Mouse (Mus musculus) central nervous system, embryonic 14 days (tissue): Measurements from ENCODE around the gene Ppfia4. TPM values are rescaled to one million over a fixed set of nuclear protein-coding genes. Genes with fewer than 3 reads are reported as not detected.

Experiments used
- polyA plus RNA-seq: library from polyadenylated mRNA; depleted of rRNA; stranded (reverse); fragments of >200 nt; gene quantifications from 2 replicates; pipeline ENCODE4 v1.2.3, GENCODE M21; 2012; rRNA removed

Gene Ppfia4
- 22.9 and 30.5 TPM in 2 replicates for polyA plus RNA-seq

DNA sequence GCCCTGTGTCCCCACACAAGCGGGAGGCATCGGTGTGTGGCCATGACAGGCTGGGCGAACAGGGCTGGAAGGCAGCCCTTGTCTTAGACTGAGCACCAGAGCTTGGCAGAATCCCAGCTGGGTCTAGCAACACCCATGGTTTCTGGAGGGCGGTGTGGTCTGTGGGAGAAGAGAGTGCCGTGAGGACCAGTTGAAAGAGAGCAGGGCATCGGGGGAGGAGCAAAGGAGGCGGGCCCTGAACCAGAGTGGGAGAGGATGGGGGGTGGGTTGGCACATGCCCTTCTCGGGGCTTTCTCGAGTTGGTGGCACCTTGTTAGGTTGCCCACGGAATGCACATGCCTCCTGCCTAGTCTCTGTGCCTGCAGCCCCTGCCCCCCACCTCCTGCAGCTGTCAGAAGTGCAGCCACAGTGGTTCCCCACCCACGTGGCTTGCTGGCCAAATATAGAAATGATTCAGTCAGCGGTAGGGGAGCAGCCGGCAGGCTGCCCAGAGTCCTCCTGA lies at the start of gene Ppfia4:
Ppfia4 (minus strand) TSS at position 159 of the 502 bp plus-strand sequence.

DNA sequence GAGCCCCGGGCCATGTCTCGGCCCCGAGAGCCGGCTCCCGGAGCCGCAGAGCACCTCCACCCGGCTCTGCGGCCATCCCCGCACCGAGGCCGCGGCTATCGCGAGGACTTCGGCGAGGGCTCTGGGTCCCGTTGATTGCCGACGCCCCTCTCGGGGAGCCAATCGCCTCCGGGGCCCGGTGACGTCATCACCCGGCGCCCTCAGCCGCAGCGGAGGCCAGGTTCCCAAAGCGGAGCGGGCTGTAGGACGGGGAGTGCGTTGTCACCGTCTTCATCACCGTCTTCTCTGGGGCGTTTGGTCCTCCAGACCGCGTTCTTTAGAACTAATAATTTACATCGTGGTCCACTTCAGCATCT lies 29.1 kb upstream of the Ppfia4 start, which contains the start of gene Tmem183a:
Tmem183a (minus strand) TSS at position 123 of the 356 bp plus-strand sequence.

DNA sequence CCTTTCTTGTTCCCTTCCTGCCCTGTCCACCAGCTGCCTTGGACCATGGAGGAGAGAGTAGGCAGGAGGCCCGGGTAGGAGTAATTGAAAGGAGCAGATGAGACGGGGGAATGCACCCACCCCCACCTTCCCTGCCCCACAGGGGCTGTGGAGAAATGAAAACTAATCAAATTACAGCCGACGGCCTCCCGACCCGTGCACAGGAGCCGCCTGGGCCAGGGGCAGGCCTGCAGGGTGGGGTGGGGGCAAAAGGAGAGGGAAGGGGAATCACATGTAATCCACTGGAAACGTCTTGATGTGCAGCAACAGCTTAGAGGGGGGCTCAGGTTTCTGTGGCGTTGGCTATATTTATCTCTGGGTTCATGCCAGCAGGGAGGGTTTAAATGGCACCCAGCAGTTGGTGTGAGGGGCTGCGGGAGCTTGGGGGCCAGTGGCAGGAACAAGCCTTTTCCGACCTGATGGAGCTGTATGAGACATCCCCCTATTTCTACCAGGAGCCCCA lies 43.1 kb downstream of the Ppfia4 start, which contains the start of gene Myog:
Myog (plus strand) TSS at position 392 of the 502 bp plus-strand sequence.

Other genes with a start within 250 kb of the Ppfia4 start
- 0.16 and 0.20 TPM in 2 replicates for gene Chit1, start 221.7 kb downstream of the Ppfia4 start, polyA plus RNA-seq
- gene Chil1, start 150.8 kb downstream of the Ppfia4 start, polyA plus RNA-seq: 2.0 and 4.0 TPM in 2 replicates
- 0.20 and 14.9 TPM in 2 replicates for gene Mybph, start 139.5 kb downstream of the Ppfia4 start, polyA plus RNA-seq
- gene Adora1, start 97.5 kb downstream of the Ppfia4 start, polyA plus RNA-seq: 9.8 and 11.2 TPM in 2 replicates
- 0.57 and 25.5 TPM in 2 replicates for gene Myog, start 42.9 kb downstream of the Ppfia4 start, polyA plus RNA-seq
- 112 and 121 TPM in 2 replicates for gene Tmem183a, start 29.1 kb upstream of the Ppfia4 start, polyA plus RNA-seq
- gene 4933406M09Rik, start 53.0 kb upstream of the Ppfia4 start, polyA plus RNA-seq: 0.04 TPM in 1 of 2 replicates, not detected in the other
- 13.4 and 19.2 TPM in 2 replicates for gene Cyb5r1, start 72.6 kb upstream of the Ppfia4 start, polyA plus RNA-seq
- 54.3 and 59.4 TPM in 2 replicates for gene Adipor1, start 82.5 kb upstream of the Ppfia4 start, polyA plus RNA-seq
- gene Klhl12, start 122.6 kb upstream of the Ppfia4 start, polyA plus RNA-seq: 23.9 and 25.3 TPM in 2 replicates
- gene Rabif, start 161.7 kb upstream of the Ppfia4 start, polyA plus RNA-seq: 31.1 and 32.4 TPM in 2 replicates
- gene Mgat4e, start 216.8 kb upstream of the Ppfia4 start, polyA plus RNA-seq: 0.07 TPM in 1 of 2 replicates, not detected in the other
- gene Kdm5b, start 227.2 kb upstream of the Ppfia4 start, polyA plus RNA-seq: 47.4 and 52.7 TPM in 2 replicates